Mouse (Mus musculus): ENCODE results near the gene Col5a3.
A peak's percentile ranks its signal among the peaks of the same experiment; 100 is the strongest.

Gene Col5a3

DNA sequence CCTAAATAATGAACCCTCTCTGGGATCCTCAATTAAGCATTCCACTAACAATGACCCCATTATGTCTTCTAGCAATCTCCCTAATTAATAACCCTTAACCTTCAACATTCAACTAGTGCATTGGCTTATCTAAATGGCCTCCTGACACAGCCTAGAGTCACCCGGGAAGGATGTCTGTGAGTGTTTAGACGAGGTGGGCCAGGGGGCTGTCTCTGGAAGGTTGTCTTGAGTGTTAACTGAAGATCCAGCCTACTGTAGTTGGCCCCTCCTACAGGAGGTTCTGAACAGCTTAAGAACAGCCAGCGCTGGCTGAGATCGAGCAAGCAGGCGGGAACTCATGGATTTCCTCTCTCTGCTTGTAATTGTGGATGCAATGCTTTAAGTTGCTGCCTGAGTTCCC lies 9.2 kb downstream of the Col5a3 start:
- no peak for DNase-seq (ENCODE audit: low read depth, low spot score)

DNA sequence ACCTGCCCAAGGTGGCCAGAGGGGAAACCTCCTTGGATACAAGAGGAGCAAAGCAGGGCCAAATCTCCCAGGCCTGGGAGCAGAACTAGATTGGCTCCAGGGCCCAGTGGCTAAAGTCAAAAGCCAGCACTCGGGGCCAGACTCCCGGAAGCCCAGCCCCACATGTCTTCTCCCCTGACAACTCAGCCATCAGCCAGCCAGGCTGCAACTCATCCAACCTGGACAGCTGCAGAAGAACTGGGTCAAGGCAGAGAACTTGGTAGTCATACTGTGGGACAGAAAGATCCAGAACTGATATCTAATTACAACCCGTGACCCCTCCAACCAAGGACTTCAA lies 9.7 kb downstream of the Col5a3 start:
- no peak for DNase-seq (ENCODE audit: low read depth, low spot score)

DNA sequence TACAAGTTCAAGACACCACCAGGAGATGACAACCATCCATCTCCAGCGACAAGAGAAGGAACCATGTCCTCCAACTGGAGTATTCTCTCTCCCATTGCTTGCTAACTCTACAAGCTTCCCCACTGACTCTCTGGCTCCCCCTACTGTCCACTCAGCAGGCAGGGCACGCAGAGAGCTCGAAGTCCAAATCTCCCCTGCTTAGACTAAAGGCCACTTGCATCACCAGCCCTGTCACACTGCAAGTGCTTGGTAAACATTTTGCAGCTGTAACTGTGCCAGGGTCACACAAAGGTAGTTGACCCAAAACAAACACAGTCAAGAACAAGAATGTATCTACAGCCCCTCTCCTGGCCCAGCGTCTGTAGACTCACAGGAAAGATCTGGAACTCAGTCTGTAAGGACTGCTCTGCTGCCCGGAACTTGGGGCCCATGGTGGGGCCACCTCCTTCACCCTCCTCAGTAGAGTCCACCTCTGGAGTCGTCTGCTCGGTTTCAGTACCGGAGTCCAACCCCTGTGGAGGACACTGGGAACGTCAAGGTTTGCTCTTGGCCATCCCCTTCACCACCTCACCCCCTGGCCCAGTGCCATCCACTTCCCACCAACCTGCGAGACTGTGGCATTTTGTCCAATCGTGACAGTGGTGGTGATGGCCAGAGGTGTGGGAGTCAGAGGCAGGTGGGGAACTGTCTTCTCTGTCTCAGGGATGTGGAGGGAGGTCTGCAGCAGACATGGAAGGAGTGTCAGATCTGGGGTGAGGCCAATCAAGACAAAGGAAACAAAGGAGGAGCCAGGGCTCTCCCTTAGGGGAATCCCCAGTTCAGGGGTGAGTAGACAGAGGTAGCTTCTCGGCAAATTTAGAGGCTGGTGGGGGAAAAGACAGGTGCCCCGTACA lies 10.4 kb downstream of the Col5a3 start:
- DNase-seq (ENCODE audit: low read depth, low spot score), result peak; percentile 19

DNA sequence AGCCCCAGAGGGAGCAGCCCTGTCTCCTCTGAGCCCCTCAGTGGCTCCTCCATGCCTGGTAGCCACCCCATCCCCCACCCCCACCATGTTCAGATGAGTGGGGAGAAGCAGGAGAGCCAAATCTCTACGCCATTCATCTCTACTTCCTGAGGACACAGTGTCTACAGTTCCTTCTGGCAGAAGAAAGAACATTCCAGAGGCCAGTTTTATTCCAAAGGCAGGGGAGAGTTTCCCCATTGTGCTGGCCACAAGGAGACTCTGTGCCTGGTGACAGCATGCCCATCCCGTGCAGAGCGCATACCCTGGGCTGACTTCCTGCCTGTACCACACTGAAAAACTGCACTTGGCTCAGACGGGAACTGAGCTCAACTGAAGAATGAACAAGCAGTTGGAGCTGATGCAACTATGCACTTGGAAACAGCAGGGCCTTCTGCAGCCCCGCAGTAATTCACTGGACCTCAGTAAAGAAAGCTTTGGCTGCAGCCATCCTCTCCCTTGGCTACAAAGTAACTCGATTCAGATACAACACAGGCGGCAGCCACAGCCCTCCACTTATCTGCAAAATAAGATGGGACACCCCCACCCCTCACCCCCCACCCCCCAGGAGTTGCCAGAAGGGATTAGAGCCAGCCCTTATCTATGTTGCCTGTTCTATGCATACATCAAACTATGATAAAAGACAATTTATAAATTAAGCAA lies 20.6 kb downstream of the Col5a3 start:
- DNase-seq (ENCODE audit: low read depth, low spot score), result no peak

DNA sequence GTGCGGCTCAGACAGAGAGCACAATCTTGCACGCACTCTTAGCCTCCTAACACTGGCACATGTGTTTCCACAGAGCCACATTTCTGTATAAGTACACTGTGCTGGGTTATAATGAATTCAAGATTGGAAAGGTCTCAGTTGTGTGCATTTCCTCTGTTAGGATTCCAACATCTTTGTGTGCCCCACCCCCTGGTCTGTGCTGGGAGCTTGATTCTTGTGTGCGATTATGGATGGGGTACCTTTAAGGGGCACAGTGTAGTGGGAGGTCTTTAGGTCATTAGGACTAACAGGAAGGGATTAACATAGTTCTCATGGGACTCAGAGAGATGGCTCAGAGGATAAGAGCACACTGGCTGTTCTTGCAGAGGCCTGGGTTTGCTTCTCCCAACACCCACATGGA lies 24.5 kb downstream of the Col5a3 start:
- peak; percentile 16 for DNase-seq (ENCODE audit: low read depth, low spot score)

DNA sequence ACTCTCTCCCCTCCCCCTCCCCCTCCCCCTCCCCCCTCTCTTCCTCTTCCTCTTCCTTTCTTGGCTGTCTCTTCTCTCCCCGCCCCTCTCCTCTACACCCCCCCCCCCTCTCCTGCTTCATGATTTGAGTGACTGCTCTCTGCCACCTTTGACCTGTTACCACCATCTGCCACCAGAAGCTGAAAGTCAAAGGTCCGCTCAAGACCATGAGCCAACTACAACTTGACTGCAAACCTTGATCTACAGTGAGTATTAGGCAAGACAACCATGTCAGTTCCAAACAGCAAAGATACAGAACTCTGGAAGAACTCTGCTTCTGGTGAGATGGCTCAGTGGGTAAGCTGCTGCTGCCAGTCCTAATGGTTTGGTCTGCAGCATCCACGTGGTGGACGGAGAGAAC lies 25.2 kb downstream of the Col5a3 start:
- no peak for DNase-seq (ENCODE audit: low read depth, low spot score)

DNA sequence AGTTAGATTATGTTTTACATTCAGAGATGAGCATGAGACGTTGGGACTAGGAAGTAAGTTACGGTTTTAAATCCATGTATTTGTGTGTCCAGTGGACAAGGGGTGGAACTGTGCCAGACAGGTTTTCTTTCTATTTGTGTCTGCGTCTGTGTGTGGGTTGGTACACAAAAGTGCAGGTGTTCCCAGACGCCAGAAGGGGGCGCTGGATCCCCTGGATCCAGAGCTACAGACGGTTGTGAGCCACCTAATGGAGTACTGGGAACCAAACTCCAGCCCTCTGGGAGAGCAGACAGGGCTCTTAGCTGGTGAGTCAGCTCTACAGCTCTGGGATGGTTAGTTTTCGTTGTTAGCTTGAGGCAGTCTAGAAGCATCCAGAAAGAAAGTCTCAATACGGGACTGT lies 26.9 kb downstream of the Col5a3 start:
- DNase-seq (ENCODE audit: low read depth, low spot score), result no peak

- no peak for DNase-seq (ENCODE audit: low read depth, low spot score)
Observed at GRCm38 (mm10) chr9:20785055-20785454, 29.8 kb downstream of the Col5a3 start.

- no peak for DNase-seq (ENCODE audit: low read depth, low spot score)
Observed at GRCm38 (mm10) chr9:20781286-20781685, 33.6 kb downstream of the Col5a3 start.

DNA sequence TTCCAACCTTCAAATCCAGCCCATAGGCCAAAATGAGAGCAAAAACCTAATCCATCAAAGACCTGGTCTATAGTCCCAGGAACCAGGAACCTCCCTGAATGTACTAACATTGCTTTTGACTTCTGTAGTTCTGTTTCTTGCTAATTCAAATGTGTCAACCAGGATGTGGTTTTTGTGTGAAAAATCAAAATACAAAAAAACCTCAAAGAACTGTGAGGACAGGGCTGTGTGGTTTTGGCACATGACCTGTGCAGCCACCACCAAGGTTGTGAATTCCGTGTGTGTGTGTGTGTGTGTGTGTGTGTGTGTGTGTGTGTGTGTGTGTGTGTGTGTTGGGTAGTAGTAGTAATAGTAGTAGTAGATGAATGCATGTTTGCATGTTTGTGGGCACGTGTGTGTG lies 49.6 kb downstream of the Col5a3 start:
- DNase-seq (ENCODE audit: low read depth, low spot score), result no peak

GRCm38 (mm10) chr9:20763099-20763498 lies 51.8 kb downstream of the Col5a3 start:
- DNase-seq (ENCODE audit: low read depth, low spot score), result no peak

- no peak for DNase-seq (ENCODE audit: low read depth, low spot score)
Observed at GRCm38 (mm10) chr9:20762197-20762961, 52.5 kb downstream of the Col5a3 start.

GRCm38 (mm10) chr9:20761388-20761787 lies 53.5 kb downstream of the Col5a3 start:
- no peak for DNase-seq (ENCODE audit: low read depth, low spot score)

- DNase-seq (ENCODE audit: low read depth, low spot score), result no peak
Observed at GRCm38 (mm10) chr9:20760813-20761212, 54.1 kb downstream of the Col5a3 start.

DNA sequence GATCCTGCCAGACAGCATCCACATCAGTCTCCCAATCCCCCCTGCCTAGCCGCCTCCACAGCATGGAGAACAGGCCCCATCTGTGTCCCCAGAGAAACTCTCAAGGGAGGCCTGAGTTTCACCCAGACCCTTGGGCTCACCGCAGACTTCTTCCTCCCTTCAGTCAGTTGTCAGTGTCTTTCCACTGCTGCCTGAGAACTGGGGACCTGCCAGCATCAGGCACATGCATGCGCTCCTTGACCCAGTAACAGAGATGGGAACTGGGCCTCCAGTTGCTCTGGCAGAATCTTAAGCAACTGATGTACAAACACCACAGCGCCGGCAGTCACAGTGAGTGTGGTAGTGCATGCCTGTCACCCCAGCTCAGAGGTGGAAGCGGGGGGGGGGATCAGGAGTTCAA lies 56.0 kb downstream of the Col5a3 start:
- DNase-seq (ENCODE audit: low read depth, low spot score), result no peak

DNA sequence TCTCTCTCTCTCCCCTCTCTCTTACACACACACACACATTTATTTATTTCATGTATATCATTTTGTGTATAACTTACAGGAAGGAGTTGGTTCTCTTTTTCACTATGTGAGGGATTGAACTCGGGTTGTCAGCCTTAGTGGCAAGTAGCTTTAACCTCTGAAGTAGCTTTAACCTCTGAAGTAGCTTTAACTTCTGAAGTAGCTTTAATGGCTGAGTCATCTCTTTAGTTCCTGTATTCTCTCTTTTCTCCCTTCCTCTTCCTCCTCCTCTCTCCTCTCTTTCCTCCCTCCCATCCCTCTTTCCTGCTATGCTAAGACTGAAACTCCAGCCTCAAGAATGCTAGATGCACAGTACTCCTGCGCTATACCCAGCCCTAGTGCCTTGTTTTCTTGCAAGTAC lies 56.6 kb downstream of the Col5a3 start:
- DNase-seq (ENCODE audit: low read depth, low spot score), result no peak

GRCm38 (mm10) chr9:20757087-20757955 lies 57.5 kb downstream of the Col5a3 start:
- DNase-seq (ENCODE audit: low read depth, low spot score), result peak; percentile 65

DNA sequence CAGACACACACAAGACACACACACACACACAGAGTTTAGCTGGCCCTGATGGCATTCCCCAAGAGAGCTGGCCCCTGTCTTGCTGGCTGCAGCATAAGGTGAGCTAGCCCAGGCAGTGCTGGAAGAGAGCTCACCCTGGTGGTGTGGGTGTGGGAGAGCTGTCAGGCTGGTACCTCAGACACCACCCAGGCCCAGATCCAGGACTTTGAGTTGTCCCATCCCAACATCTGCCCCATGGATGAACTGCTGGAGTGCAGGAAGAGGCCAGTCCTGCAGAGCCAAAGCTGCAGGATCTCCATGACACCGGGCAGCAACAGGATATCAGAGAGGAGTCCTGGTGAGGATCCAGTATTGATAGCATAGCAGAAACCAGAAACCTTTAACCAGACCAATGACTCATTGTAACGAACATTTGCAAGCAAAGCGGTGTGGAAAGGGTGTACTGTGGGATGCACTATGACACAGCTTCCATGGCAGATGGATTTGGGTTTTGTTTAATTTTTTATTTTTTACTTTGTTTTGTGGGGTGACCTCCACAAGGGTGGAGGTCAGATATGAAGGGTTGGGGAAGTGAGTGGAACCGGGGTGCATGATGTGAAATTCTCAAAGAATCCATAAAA lies 58.7 kb downstream of the Col5a3 start:
- DNase-seq (ENCODE audit: low read depth, low spot score), result no peak

- DNase-seq (ENCODE audit: low read depth, low spot score), result no peak
Observed at GRCm38 (mm10) chr9:20754335-20754734, 60.5 kb downstream of the Col5a3 start.

DNA sequence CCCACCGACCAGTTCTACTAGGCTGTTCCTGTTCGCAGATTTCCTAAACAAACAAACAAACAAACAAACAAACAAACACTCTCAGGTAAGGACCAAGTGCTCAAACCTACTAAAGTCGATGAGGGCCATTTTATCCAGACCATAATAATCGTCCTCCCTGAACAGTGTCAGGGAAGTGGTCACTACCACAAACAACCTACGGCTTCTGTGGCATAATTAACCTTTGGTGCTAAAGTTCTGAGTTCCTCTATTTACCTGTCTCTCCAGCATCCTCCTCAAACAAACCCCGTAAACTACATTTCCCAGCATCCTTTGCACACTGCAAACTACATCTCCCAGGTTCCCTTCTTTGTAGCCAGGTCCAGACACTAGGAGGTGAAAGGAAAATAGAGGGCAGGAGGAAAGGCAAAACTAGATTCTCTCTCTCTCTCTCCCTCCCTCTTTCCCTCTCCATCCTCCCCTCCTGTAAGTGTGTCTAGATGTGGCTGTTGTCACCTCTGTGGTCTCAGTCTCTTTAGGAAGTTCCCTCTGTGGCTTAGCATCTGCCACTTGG lies 63.3 kb downstream of the Col5a3 start:
- no peak for DNase-seq (ENCODE audit: low read depth, low spot score)

DNA sequence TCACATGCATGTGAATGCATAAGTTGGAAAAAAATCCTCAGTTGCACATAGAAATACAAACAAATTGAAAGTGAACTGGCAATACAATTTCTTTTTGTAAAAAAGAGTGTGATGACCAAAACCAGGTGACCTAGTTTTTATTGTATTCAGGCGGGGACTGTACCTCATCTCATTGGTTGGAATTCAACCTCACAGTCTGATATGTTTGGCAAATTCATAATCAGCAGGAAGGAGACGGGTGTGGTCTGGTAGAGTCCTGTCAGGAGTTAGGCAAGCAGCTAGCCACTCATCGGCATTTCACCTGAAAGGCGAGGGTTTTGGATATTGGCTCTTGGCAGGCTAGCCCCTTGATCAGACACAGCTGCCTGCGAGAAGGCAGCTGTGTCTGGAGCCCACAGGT lies 65.7 kb downstream of the Col5a3 start:
- DNase-seq (ENCODE audit: low read depth, low spot score), result no peak
